Mouse (Mus musculus) limb, embryonic 14.5 days (tissue): ENCODE data around the gene Sipa1l2. TPM values are rescaled to one million over a fixed set of nuclear protein-coding genes. Genes with fewer than 3 reads are reported as not detected.

ENCODE experiments used
- ATAC-seq: fragments of 200-750 bp; cut with Nextera tagmentation; 2 replicates; pipeline ENCODE4 v1.8.0; 2017; ENCODE audit warnings: low read depth, moderate number of reproducible peaks, moderate TSS enrichment; ENCODE audit not compliant: low FRiP score
- DNase-seq: peaks from one replicate; pipeline ENCODE4 v3.0.0-alpha.2; 2015; ENCODE audit warnings: low spot score
- H3K27ac ChIP-seq: fragments of 300-500 bp; sonication (generic); replicated peaks from 2 replicates; pipeline ENCODE4 v1.5.1; 2014; ENCODE audit warnings: low read depth, mild to moderate bottlenecking, low read length, moderate library complexity, mixed read lengths
- H3K27me3 ChIP-seq: fragments of 300-500 bp; sonication (generic); 2 replicates; pipeline ENCODE4 v1.6.1; 2014; ENCODE audit warnings: low read length, mixed read lengths; ENCODE audit not compliant: control insufficient read depth, insufficient read depth
- H3K36me3 ChIP-seq: fragments of 300-500 bp; sonication (generic); 2 replicates; pipeline ENCODE4 v1.6.1; 2014; ENCODE audit warnings: mild to moderate bottlenecking, low read length, moderate library complexity, mixed read lengths; ENCODE audit not compliant: control insufficient read depth, insufficient read depth
- H3K4me1 ChIP-seq: fragments of 300-500 bp; sonication (generic); 2 replicates; pipeline ENCODE4 v1.6.1; 2014; ENCODE audit warnings: antibody characterized with exemption, low read length, mixed read lengths; ENCODE audit not compliant: control insufficient read depth, insufficient read depth
- H3K4me2 ChIP-seq: fragments of 300-500 bp; sonication (generic); replicated peaks from 2 replicates; pipeline ENCODE4 v1.6.1; 2014; ENCODE audit warnings: low read depth, mild to moderate bottlenecking, low read length, moderate library complexity; ENCODE audit not compliant: severe bottlenecking
- H3K4me3 ChIP-seq: fragments of 300-500 bp; sonication (generic); replicated peaks from 2 replicates; pipeline ENCODE4 v1.5.1; 2014; ENCODE audit warnings: low read length
- H3K9ac ChIP-seq: fragments of 300-500 bp; sonication (generic); 2 replicates; pipeline ENCODE4 v1.6.1; 2014; ENCODE audit warnings: mild to moderate bottlenecking, low read depth, low read length, moderate library complexity; ENCODE audit not compliant: severe bottlenecking
- H3K9me3 ChIP-seq: fragments of 300-500 bp; sonication (generic); 2 replicates; pipeline ENCODE4 v1.6.1; 2016; ENCODE audit warnings: low read length; ENCODE audit not compliant: control insufficient read depth
- POLR2A ChIP-seq: fragments of 200-500 bp; IDR thresholded peaks from 2 replicates; pipeline ENCODE4 v1.8.0; 2012; ENCODE audit warnings: inconsistent platforms, mild to moderate bottlenecking, moderate library complexity, borderline replicate concordance; ENCODE audit not compliant: insufficient read depth, insufficient read length; ENCODE audit errors: extremely low read depth
- WGBS: fragments of 180-500 bp; shearing (Covaris S2); extraction: QIAGEN DNeasy Blood & Tissue Kit; methylation state at CpG from one replicate; pipeline ENCODE4 v1.1.7; 2014; 5-methylcytosine and 5-hydroxymethylcytosine counted together
- polyA plus RNA-seq, 2 experiments: library from polyadenylated mRNA; depleted of rRNA in 1 of 2; stranded (reverse) in 1 of 2; unstranded in 1 of 2; fragments of >200 nt; fragmentation: Nextera tagmentation in 1 of 2; extraction: Ambion mirVana in 1 of 2; gene quantifications; 2 replicates each; pipeline versions ENCODE4 v1.2.1 to v1.2.3; 2012 to 2014

Sipa1l2 gene
- polyA plus RNA-seq, 2 experiments: 11.6 to 21.6 TPM

DNA sequence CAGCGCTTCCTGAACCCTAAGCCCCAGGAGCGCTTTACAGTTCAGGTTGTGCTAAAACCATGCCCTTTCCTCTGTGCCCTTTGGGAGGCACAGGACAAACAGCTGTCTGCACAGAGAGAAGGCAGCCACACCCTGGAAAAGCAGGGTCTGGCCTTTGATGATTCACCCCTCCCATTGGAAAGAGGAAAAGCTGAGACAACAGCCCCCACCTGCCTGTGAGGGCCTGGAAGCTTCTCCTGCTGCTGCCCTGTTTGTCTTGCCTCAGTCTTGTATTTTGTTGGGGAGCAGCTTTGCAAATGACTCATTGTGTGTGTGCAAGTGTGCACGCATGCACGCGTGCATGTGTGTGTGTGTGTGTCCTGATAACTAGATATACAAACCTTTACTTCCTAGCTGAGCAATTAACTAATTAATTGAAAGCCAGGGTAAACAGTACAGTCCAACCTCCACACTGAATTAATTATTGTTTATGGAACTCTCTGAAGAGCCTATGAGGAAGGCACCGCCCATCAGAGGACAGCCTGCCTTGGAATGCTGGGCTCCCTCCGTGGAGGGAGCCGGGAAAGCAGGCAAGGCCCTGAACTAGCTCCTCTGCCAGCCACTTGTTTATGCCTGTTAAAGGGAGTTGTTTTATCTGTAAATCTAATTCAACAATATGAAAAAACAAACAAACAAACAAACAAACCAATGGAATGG lies 35.4 kb upstream of the Sipa1l2 start:
- 62% methylated on average over 8 of the region's 8 CpGs for WGBS
- TF ChIP-seq POLR2A: no peak
- H3K36me3 ChIP-seq: no peaks in the 10 kb centered on the region
- H3K27me3 ChIP-seq: no peaks in the 10 kb centered on the region
- H3K9ac ChIP-seq: no peak overlapping the region
- DNase-seq: no peak
- peaks cover 5% of the 10 kb centered on the region for H3K4me1 ChIP-seq
- H3K4me3 ChIP-seq: no peak overlapping the region
- H3K4me2 ChIP-seq: no peak overlapping the region
- H3K9me3 ChIP-seq: no peaks in the 10 kb centered on the region
- no peak overlapping the region for H3K27ac ChIP-seq
- no peak for ATAC-seq

GRCm38 (mm10) chr8:125604213-125604816 lies 34.7 kb upstream of the Sipa1l2 start:
- Histone ChIP-seq H3K9me3 (no peaks in the 10 kb centered on the region), H3K36me3 (no peaks in the 10 kb centered on the region), H3K27me3 (no peaks in the 10 kb centered on the region), H3K9ac (no peak overlapping the region), H3K4me1 (peaks cover 5% of the 10 kb centered on the region), H3K4me3 (no peak overlapping the region), H3K27ac (no peak overlapping the region), H3K4me2 (no peak overlapping the region)
- TF ChIP-seq POLR2A: no peak
- WGBS: 60% methylated on average over 18 of the region's 18 CpGs
- ATAC-seq (no peak), DNase-seq (no peak)

DNA sequence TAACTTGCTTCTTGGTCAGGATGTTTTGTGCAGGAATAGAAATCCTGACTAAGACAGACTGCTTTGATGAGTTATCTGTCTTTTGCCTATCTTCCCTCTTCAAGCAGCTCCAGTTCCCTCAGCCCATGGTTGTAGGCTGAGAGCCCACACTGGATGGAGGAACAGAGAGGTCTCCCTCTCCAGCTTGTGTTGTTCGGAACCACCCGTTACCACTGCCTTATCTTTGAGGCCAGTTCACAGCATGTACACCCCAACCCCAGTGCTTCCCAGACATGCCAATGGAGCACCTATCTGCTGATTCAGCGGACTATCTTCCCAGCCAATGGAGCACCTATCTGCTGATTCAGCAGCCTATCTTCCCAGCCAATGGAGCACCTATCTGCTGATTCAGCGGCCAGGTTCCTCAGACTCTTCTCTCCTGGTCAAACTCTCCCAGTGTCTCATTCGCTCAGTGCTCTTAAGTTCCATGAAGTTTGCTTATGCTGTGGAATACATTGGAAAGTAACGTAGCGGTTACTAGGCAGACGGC lies 33.8 kb upstream of the Sipa1l2 start:
- H3K27ac ChIP-seq: no peak overlapping the region
- H3K4me1 ChIP-seq: peaks cover 5% of the 10 kb centered on the region
- no peaks in the 10 kb centered on the region for H3K27me3 ChIP-seq
- DNase-seq (no peak), ATAC-seq (no peak)
- H3K4me2 ChIP-seq: no peak overlapping the region
- no peak for TF ChIP-seq POLR2A
- H3K9me3 ChIP-seq: no peaks in the 10 kb centered on the region
- no peaks in the 10 kb centered on the region for H3K36me3 ChIP-seq
- 90% methylated on average over 8 of the region's 8 CpGs for WGBS
- H3K9ac ChIP-seq: no peak overlapping the region
- no peak overlapping the region for H3K4me3 ChIP-seq

DNA sequence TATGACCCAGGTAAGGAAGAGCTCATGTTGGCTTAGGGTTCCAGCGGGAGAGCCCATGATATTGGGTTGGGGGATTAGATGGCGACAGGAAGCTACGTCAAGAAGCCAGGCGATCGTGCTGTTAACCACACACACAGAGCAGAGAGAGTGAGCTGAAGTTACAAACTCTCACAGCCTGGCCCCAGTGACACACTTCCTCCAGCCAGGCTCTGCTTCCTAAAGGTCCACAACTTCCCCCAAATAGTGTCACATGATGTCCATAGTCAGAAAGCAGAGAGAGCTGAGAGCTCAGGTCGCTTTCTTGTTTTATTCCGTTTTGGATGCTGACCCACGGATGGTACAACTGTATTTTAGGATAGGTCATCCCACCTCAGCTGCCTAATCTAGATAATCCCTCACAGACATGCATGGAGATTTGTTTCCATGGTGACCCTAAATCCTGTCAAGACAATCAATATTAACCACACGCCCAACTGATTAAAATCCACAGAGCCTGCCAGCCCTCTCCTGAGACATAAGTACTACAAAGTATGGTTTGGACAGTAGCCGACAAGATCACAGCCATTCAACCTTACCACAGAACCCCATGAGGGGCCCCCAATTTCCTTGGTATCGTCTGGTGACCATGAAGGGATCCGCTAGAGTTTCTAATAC lies 30.6 kb upstream of the Sipa1l2 start:
- ATAC-seq: no peak
- Histone ChIP-seq H3K9ac (no peak overlapping the region), H3K9me3 (no peaks in the 10 kb centered on the region), H3K27ac (no peak overlapping the region), H3K4me3 (no peak overlapping the region), H3K27me3 (no peaks in the 10 kb centered on the region), H3K4me2 (no peak overlapping the region), H3K4me1 (peaks cover 12% of the 10 kb centered on the region), H3K36me3 (no peaks in the 10 kb centered on the region)
- WGBS: 75% methylated on average over 12 of the region's 12 CpGs
- DNase-seq: no peak
- TF ChIP-seq POLR2A: no peak
